Mouse (Mus musculus) heart, postnatal 10 days (tissue): ENCODE data around the gene Aacs. TPM values are rescaled to one million over a fixed set of nuclear protein-coding genes. Genes with fewer than 3 reads are reported as not detected.
A peak's percentile ranks its signal among the peaks of the same experiment; 100 is the strongest.

Source experiments
- DNase-seq, 2 experiments: peaks; one replicate each; pipeline ENCODE4 v3.0.0; 2021
- intact Hi-C: fragments of 180-260 bp; cut with DNase I; formaldehyde crosslinking; loops from one replicate; pipeline ENCODE4 v1.15.1; 2025
- microRNA-seq, 2 experiments: library from miRNA; unstranded; fragments of <30 nt; microRNA quantifications; one replicate each; pipeline ENCODE4 v1.2.0; 2022
- total RNA-seq, 2 experiments: library from RNA; stranded (reverse); gene quantifications; 2 replicates each; pipeline ENCODE4 v1.2.3; 2021

The Aacs gene
- total RNA-seq, 2 experiments from 2014 or later: 4.8 to 5.0 TPM

- DNase-seq: no peak
- intact Hi-C loops: no loop called here
Measured at GRCm38 (mm10) chr5:125531634-125532033, 56.0 kb downstream of the Aacs start, which contains the start of gene Tmem132b. Gene Tmem132b (plus strand): TSS chr5:125531774.

DNA sequence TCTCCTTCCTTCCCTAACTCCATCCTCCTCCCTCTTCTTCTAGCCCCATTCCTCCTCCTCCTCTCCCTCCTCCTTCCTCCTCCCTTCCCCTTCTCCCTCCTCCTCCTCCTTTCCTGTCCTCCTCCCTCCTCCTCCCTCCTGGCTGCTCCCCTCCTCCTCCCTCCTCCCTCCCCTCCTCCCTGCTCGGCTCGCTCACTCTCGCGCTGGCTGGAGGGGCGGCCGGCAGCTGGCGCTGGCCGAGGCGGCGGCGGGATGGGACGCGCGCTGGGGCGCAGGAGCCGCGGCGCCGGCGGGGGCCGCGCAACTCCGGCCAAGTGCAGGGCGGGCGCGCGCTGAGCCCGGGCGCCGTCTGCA is 56.6 kb downstream of the Aacs start:
- intact Hi-C loops: no loop called here

DNA sequence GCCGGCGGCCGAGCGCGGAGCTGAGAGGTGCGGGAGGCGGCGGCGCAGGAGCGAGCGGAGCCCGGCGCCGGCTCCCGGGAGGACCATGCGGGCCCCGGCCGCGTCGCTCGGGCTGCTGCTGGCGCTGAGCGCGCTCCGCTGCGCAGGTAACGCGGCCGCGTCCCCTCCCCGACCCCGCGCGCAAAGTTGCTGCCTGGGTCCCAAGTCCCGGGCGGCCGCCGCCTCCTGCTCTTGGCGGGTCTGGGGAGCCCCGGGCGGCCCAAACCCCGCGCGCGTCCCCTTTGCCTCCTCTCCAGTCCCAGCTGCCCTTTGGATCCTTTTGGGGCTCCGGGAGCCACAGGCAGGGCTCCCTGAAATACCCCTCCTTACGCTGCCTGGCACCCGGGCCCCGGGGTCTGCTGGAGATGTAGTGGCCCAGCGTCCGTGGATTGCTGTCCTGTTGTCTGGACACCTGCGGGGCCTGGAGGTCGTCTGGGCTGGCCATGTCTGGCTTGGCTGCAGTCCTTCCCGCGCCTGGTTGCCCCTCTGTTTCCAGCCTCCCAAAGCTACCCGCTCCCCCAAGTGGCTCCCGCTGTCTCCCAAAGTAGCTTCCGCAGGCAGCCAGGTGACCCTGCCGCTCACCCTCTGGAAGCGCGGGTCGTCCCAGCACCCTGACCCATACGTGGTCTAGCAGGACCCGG is 57.1 kb downstream of the Aacs start:
- DNase-seq: no peak

More for the DNA sequence above, 56.6 kb downstream of the Aacs start:
- peak in 1 of 2 experiments; percentile 16 for DNase-seq

DNA sequence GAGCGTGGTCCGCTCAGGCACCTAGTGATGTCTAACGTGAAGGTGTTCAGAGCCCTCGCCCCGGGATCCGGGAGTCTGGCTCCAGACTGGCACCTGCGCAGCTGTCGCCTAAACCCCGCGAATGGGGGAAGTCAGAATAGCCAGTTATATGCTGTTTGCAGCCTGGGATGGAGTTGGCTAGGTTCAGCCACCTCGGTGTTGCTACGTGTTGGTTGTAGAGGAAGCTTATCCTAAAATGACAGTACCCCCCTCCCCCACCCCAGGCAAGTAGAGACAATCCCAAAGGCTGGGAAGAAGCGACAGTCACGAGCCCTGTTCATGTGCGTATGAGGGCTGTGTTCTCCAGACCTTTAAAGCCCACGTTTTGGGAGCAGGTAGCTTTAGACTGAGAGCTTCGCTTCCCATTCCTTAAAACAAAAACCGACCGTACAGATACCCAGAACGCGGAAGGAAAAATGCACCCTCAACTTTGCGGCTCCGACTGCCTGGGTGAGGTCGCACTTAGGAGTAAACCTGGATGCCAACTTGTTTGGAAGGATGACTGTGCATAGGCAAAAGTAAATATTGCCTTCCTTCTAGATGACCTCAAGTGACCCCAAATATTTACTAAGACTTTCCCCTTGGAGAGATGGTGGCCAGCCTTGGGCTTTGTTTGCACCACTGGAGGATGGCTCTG is 57.7 kb downstream of the Aacs start:
- intact Hi-C loops: no loop called here
- DNase-seq: no peak

More for the DNA sequence above, 57.1 kb downstream of the Aacs start:
- intact Hi-C loops: no loop called here

DNA sequence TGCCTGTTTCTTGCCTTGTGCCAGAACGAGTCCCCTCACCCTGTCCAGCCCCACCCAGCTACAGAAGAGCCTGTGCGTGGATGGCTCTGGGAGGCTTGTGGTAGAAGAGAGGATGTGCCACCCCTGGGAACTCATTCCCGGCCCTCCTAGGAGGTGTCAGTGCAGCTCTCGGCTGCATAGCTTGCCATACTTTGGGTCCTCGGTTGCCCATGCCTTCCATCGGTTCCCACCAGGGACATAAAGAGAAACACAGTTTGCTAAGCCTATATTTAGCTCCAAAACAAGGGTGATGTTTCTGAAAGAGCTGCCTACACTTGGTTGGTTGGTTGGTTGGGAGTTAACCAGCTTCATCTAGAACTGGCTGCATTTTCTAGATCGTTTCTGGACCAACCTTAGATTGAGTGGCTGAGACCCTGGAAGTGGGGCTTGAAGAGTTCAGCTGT is 58.6 kb downstream of the Aacs start:
- intact Hi-C loops: no loop called here
- DNase-seq: no peak

DNA sequence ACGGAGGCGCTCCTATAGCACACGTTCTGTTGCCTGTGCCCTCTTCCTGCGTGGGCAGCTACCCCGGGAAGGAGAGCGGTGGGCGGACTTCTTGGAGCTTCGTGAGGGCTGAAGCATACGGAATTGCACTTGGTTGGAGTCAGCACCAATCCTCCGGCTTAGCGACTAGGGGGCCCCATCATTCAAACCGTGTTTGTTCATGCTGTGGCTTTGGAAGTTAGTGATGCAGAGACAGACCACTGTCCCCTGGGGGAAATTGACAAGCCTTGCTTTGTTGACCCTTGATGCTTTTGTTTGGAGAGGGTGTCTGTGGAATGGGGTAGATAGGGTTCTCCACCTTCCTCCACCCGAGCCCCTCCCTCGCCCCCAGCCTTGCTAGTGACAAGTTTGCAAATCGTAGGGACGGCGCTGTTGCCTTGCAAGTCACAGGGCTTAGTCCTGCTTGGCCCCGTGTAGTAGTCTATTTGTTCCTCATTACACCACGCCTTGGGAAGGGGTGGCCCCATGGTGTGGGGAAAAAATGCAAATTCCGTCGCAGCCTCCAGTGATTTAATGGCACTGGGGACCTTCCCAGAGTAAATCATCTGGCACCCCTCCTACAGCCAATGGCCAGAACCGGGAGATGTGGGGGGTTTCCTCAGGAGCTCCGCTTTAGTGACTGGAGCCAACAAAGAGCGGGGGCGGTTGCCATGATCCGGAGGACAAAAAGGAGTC is 59.2 kb downstream of the Aacs start:
- intact Hi-C loops: no loop called here
- no peak for DNase-seq

GRCm38 (mm10) chr5:125545090-125545489 is 69.5 kb downstream of the Aacs start:
- intact Hi-C loops: no loop called here

DNA sequence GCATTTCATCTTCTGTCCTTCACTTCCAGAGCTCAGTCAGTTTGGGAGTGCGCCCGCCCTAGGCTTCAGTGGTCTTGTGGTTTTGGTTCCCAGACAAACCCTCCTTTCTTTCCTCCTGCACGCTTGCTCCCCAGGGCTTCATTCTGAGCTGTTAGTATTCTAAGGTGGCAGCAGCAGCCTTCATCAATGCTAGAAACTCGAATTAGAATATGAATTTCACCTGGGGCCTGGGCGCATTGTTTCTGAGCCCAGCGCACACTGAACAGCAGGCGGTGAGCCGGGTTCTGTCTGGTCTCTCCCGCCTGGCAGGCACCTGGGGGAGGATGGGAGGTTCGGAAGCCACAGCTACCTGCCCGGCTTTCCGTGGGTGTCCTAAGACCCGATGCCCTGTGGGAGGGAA is 70.7 kb downstream of the Aacs start:
- no peak for DNase-seq
- intact Hi-C loops: no loop called here

More at GRCm38 (mm10) chr5:125545090-125545489, 69.5 kb downstream of the Aacs start:
- no peak for DNase-seq

DNA sequence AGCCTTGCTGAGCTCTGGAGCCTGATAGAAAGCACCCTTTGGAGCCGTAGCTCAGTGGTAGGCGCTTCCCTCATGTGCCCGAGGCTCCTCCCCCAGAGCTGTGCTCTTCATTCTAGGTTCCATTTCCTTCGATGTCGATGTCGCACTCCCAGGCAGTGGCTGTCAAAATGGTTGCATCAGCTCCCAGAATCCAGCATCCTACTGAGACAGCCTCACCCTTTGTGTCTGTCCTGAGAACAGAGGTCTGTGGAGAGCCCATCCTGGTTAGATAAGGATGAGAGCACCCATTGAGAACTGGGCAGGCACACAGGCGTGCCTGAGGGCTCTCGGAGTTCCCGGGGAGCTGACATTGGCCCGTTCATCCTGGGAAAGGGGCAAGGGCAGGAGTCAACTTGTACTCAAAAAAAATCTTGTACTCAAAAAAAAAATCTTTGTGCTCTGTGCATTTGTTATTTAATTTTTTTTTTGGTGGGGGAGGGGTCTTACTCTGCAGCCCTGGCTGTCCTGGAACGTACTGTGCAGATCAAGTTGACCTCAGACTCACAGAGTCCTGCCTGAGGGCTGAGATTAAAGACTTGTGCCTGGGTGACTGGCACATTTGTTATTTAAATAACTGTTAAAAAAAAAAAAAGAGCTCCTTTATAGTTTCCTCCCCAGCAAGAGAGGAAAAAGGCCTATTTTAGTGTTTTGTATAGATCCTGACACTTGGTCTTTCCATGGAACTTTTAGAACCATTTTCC is 74.3 kb downstream of the Aacs start:
- no peak for DNase-seq
- intact Hi-C loops: no loop called here

- intact Hi-C loops: no loop called here
- DNase-seq: no peak
Measured at GRCm38 (mm10) chr5:125555732-125556131, 80.1 kb downstream of the Aacs start.

GRCm38 (mm10) chr5:125563492-125563891 is 87.9 kb downstream of the Aacs start:
- no peak for DNase-seq
- intact Hi-C loops: no loop called here

GRCm38 (mm10) chr5:125565725-125566124 is 90.1 kb downstream of the Aacs start:
- no peak for DNase-seq
- intact Hi-C loops: no loop called here

Small RNA genes within 50 kb of the gene (microRNA-seq; reads per million reads assigned to microRNA genes)
- 0 reads per million in 2 experiments for gene Gm27551

Other genes starting within 250 kb of the Aacs start
- 10 to 100 TPM; 62.6 to 73.8 TPM for gene Scarb1, start 134.7 kb upstream of the Aacs start, total RNA-seq
- not detected for gene Gm10382, start 86.5 kb upstream of the Aacs start, total RNA-seq
- gene Ubc, start 85.6 kb upstream of the Aacs start, total RNA-seq: 1,000 to 10,000 TPM in 1 of 2 experiments, 100 to 1,000 TPM in 1; 934 to 1,069 TPM
- 10 to 100 TPM; 13.2 to 14.7 TPM for gene Dhx37, start 41.7 kb upstream of the Aacs start, total RNA-seq
- 10 to 100 TPM; 56.4 to 62.5 TPM for gene Bri3bp, start 34.2 kb upstream of the Aacs start, total RNA-seq
- gene Tmem132b, start 56.0 kb downstream of the Aacs start, total RNA-seq: under 1 TPM in 1 of 2 experiments, not detected in 1; 0.02 TPM